Mouse (Mus musculus) ES-E14 (cell line): ENCODE measurements around the gene Zfp629.

Experiments
- CHD2 ChIP-seq: IDR thresholded peaks from 2 replicates; pipeline ENCODE4 v1.6.1; 2014; ENCODE audit warnings: mild to moderate bottlenecking, low read depth, low read length, inconsistent platforms
- MAFK ChIP-seq: IDR thresholded peaks from 2 replicates; pipeline ENCODE4 v1.6.1; 2014; ENCODE audit warnings: mild to moderate bottlenecking, low read depth, low read length, inconsistent platforms; ENCODE audit not compliant: insufficient read depth
- ZC3H11A ChIP-seq: IDR thresholded peaks from 2 replicates; pipeline ENCODE4 v1.6.1; 2012; ENCODE audit warnings: low read depth, mild to moderate bottlenecking, inconsistent platforms, low read length, borderline replicate concordance
- ZNF384 ChIP-seq: IDR thresholded peaks from 2 replicates; pipeline ENCODE4 v1.6.1; 2012; ENCODE audit warnings: low read depth, low read length, inconsistent platforms

DNA sequence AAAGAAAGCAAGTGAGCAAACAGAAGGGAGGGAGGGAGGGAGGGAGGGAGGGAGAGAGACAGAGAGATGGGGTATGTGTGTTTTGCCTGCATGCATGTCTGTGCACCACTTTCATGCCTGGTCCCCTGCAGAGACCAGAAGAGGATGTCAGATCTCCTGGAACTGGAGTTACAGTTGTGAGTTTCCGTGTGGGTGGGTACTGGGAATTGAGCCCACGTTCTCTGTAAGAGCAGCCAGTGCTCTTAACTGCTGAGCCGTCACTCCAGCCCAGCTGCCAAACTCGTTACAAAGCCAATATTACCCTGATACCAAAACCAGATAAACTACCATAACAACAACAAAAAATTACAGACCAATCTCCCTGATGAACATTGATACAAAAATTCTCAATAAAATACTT, 25.7 kb upstream of the Zfp629 start:
- TF ChIP-seq ZNF384 = no peak
- TF ChIP-seq CHD2 = no peak
- TF ChIP-seq ZC3H11A = no peak
- TF ChIP-seq MAFK = no peak
